Mouse (Mus musculus) testis, postnatal 14 days (tissue): Measurements from ENCODE around the gene Vmn1r199.
"Not testable (repeated sequence)": the region's sequence is repeated elsewhere in the genome, so short reads cannot be mapped to it uniquely, and the experiment has no call there.

ENCODE experiments used
- DNase-seq: peaks from one replicate; pipeline ENCODE4 v3.0.0; 2021; ENCODE audit warnings: low spot score

The Vmn1r199 gene

GRCm38 (mm10) chr13:22379518-22379917 lies at the start of gene Vmn1r199:
Gene Vmn1r199, plus strand, starts transcription at chr13:22379818.
- no peak for DNase-seq

GRCm38 (mm10) chr13:22333269-22333668 lies 46.3 kb upstream of the Vmn1r199 start:
- no peak for DNase-seq

DNA sequence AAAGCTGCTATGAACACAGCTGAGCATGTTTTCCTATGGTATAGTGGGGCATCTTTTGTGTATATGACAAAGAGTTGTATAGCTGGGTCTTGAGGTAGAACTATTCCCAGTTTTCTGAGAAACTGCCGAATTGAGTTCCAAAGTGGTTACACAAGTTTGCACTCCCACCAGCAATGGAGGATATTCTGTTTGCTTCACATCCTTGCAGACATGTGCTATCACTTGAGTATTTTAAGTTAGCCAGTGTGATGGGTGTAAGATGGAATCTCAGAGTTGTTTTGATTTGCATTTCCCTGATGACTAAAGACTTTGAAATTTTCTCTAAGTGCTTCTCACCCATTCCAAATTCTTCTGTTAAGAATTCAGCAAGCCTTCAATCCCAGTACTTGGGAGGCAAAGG lies 44.1 kb upstream of the Vmn1r199 start:
- no peak for DNase-seq

GRCm38 (mm10) chr13:22350064-22350463 lies 29.6 kb upstream of the Vmn1r199 start, which contains the start of gene Vmn1r198:
Gene Vmn1r198, plus strand, starts transcription at chr13:22350364.
- no peak for DNase-seq

- no peak for DNase-seq
These were observed 28.8 kb upstream of the Vmn1r199 start for GRCm38 (mm10) chr13:22350813-22351212.

- not testable (repeated sequence) for DNase-seq
These were observed 1.5 kb downstream of the Vmn1r199 start for GRCm38 (mm10) chr13:22381128-22381527.

DNA sequence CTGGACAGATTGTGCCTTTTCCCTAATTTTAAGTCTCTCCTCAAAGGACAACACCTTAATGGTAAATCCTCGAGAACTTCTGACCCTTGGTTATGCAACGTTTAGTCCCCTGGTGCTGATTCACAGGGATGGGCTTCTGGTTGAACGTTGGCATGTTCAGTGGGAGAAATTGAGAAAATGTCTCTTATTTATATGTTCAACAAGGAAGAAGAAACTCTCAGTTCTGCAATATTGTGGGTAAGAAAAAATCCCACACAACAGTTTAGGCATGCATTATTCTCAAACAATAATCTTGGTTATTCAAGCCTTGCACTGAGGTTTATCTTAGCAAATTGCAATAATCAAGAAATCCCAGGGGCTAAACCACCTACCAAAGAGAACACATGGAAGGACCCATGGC lies 3.8 kb downstream of the Vmn1r199 start:
- no peak for DNase-seq

DNA sequence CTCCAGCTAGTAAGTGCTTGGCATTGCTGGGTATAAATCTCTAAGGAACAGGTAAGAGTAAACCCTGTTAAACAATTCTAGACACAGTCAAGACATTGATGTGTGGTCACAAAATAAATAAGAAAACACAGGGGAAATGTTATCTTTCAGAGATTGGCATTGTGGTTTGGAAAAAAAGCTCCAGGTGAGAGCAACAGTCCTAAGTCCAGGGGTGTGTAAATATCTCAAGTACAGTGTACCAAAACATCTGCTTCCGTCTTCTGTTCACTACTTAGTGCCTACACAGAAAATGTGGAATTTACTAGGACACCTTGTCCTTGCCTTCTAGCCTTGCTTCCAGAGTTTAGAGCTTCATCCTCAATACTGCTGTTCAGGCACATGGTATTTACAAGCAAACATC lies 7.4 kb downstream of the Vmn1r199 start:
- DNase-seq: no peak

DNA sequence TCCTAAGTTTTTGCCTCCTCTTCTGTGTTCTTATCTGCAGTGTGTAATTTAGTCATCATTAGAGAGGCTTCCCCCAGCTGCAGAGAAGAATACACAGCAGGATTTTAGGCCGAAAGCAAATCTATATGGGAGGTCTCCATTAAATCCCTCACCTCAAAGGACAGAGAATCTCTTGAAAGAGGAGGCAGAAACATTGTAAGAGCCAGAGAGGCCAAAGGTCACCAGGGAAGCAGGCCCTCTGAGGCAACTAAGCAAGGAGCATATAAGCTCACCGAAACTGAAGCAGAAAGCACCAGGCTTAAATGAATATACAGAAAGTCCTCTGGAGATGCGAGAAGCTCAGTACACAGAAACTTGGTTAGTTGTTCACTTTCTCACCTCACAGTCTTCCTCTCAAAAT lies 10.5 kb downstream of the Vmn1r199 start, which contains the start of gene Vmn1r200:
TSS of gene Vmn1r200 (plus strand) at position 301 of the 400 bp plus-strand sequence.
- DNase-seq: no peak

DNA sequence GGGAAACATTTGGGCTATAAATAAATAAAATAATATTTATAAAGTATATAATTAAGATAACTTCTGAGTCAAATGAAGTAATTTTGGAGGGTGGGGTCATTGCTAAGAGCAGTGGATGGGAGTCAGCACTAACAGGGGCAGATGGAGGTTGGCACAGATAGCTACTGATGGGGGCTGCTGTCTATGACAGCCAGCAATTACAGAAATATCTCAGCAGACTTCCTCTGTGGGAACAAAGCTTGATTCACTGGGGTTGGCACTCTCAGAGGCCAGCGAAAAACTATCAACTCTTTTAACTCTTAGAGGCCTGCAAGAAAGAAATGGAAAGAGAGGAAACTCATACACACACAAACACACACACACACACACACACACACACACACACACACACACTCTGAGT lies 23.4 kb downstream of the Vmn1r199 start:
- no peak for DNase-seq
